Mouse (Mus musculus): Measurements from ENCODE around the gene Mlxipl. TPM values are rescaled to one million over a fixed set of nuclear protein-coding genes. Genes with fewer than 3 reads are reported as not detected.

Gene Mlxipl
- polyA plus RNA-seq, 1 experiment from 2014 or later: 2.5 TPM

- ATAC-seq (ENCODE audit: insufficient number of reproducible peaks, insufficient read depth, low FRiP score, low TSS enrichment, low read depth): no peak
- Histone ChIP-seq H3K9me3 (no peaks in the 10 kb centered on the region), H3K4me2 (peak overlapping the region; percentile 79), H3K27me3 (no peaks in the 10 kb centered on the region), H3K27ac (peak overlapping the region; percentile 98; the same call in 1 of the 2 replicates), H3K36me3 (peaks cover 38% of the 10 kb centered on the region), H3K4me1 (replicated peaks) (peaks cover 6% of the 10 kb centered on the region; the same call in 1 of the 2 replicates), H3K9ac (replicated peaks) (peak overlapping the region; percentile 59; the same call in 1 of the 2 replicates), H3K4me3 (replicated peaks) (peak overlapping the region; percentile 68)
- WGBS: 95% methylated on average over 5 of the region's 5 CpGs
Observed at GRCm38 (mm10) chr5:135169479-135169878, 79.8 kb downstream of the Mlxipl start.

GRCm38 (mm10) chr5:135171688-135172220, 82.1 kb downstream of the Mlxipl start:
- WGBS: 89% methylated on average over 6 of the region's 6 CpGs
- H3K9ac ChIP-seq (replicated peaks): no peak overlapping the region
- no peaks in the 10 kb centered on the region for H3K9me3 ChIP-seq
- no peak for ATAC-seq (ENCODE audit: insufficient number of reproducible peaks, insufficient read depth, low FRiP score, low TSS enrichment, low read depth)
- no peaks in the 10 kb centered on the region for H3K27me3 ChIP-seq
- no peak overlapping the region for H3K4me3 ChIP-seq (replicated peaks)
- H3K4me2 ChIP-seq: no peak overlapping the region
- H3K4me1 ChIP-seq (replicated peaks): peaks cover 6% of the 10 kb centered on the region; the same call in 1 of the 2 replicates
- peaks cover 57% of the 10 kb centered on the region for H3K36me3 ChIP-seq
- 0 out of 2 replicates have a peak overlapping the region, but pooled peaks have one; percentile 12 for H3K27ac ChIP-seq

- Histone ChIP-seq H3K4me3 (replicated peaks) (no peak overlapping the region), H3K4me2 (no peak overlapping the region), H3K36me3 (peaks cover 69% of the 10 kb centered on the region), H3K9ac (replicated peaks) (no peak overlapping the region), H3K27ac (no peak overlapping the region), H3K27me3 (no peaks in the 10 kb centered on the region), H3K9me3 (no peaks in the 10 kb centered on the region), H3K4me1 (replicated peaks) (peaks cover 6% of the 10 kb centered on the region; the same call in 1 of the 2 replicates)
- WGBS: 94% methylated on average over 5 of the region's 5 CpGs
- ATAC-seq (ENCODE audit: insufficient number of reproducible peaks, insufficient read depth, low FRiP score, low TSS enrichment, low read depth): no peak
Observed at GRCm38 (mm10) chr5:135172986-135173385, 83.3 kb downstream of the Mlxipl start.

GRCm38 (mm10) chr5:135175086-135175485, 85.4 kb downstream of the Mlxipl start:
- H3K4me3 ChIP-seq (replicated peaks): no peak overlapping the region
- no peak overlapping the region for H3K27ac ChIP-seq
- H3K4me1 ChIP-seq (replicated peaks): no peaks in the 10 kb centered on the region
- no peaks in the 10 kb centered on the region for H3K9me3 ChIP-seq
- peaks cover 90% of the 10 kb centered on the region for H3K36me3 ChIP-seq
- H3K9ac ChIP-seq (replicated peaks): no peak overlapping the region
- no peaks in the 10 kb centered on the region for H3K27me3 ChIP-seq
- H3K4me2 ChIP-seq: no peak overlapping the region
- ATAC-seq (ENCODE audit: insufficient number of reproducible peaks, insufficient read depth, low FRiP score, low TSS enrichment, low read depth): no peak

GRCm38 (mm10) chr5:135178523-135178922, 88.8 kb downstream of the Mlxipl start:
- WGBS: 81% methylated on average over 3 of the region's 3 CpGs
- ATAC-seq (ENCODE audit: insufficient number of reproducible peaks, insufficient read depth, low FRiP score, low TSS enrichment, low read depth): no peak
- Histone ChIP-seq H3K4me1 (replicated peaks) (no peaks in the 10 kb centered on the region), H3K36me3 (peaks cover 86% of the 10 kb centered on the region), H3K4me2 (no peak overlapping the region), H3K27ac (0 out of 2 replicates have a peak overlapping the region, but pooled peaks have one; percentile 4), H3K4me3 (replicated peaks) (no peak overlapping the region), H3K9me3 (no peaks in the 10 kb centered on the region), H3K27me3 (no peaks in the 10 kb centered on the region), H3K9ac (replicated peaks) (no peak overlapping the region)

- H3K36me3 ChIP-seq: peaks cover 81% of the 10 kb centered on the region
- no peak overlapping the region for H3K4me3 ChIP-seq (replicated peaks)
- 91% methylated on average over 4 of the region's 4 CpGs for WGBS
- H3K9me3 ChIP-seq: no peaks in the 10 kb centered on the region
- H3K27me3 ChIP-seq: no peaks in the 10 kb centered on the region
- no peak overlapping the region for H3K27ac ChIP-seq
- no peak overlapping the region for H3K4me2 ChIP-seq
- no peaks in the 10 kb centered on the region for H3K4me1 ChIP-seq (replicated peaks)
- ATAC-seq (ENCODE audit: insufficient number of reproducible peaks, insufficient read depth, low FRiP score, low TSS enrichment, low read depth): no peak
- no peak overlapping the region for H3K9ac ChIP-seq (replicated peaks)
Observed at GRCm38 (mm10) chr5:135178996-135179395, 89.3 kb downstream of the Mlxipl start.

- H3K27me3 ChIP-seq: no peaks in the 10 kb centered on the region
- no peaks in the 10 kb centered on the region for H3K9me3 ChIP-seq
- H3K4me1 ChIP-seq (replicated peaks): no peaks in the 10 kb centered on the region
- ATAC-seq (ENCODE audit: insufficient number of reproducible peaks, insufficient read depth, low FRiP score, low TSS enrichment, low read depth): no peak
- H3K9ac ChIP-seq (replicated peaks): no peak overlapping the region
- H3K4me2 ChIP-seq: no peak overlapping the region
- no peak overlapping the region for H3K27ac ChIP-seq
- 91% methylated on average over 7 of the region's 7 CpGs for WGBS
- no peak overlapping the region for H3K4me3 ChIP-seq (replicated peaks)
- peaks cover 75% of the 10 kb centered on the region for H3K36me3 ChIP-seq
Observed at GRCm38 (mm10) chr5:135179616-135180015, 89.9 kb downstream of the Mlxipl start.

- ATAC-seq (ENCODE audit: insufficient number of reproducible peaks, insufficient read depth, low FRiP score, low TSS enrichment, low read depth): no peak
- no peak overlapping the region for H3K4me2 ChIP-seq
- no peak overlapping the region for H3K4me3 ChIP-seq (replicated peaks)
- no peaks in the 10 kb centered on the region for H3K9me3 ChIP-seq
- 92% methylated on average over 14 of the region's 14 CpGs for WGBS
- no peaks in the 10 kb centered on the region for H3K4me1 ChIP-seq (replicated peaks)
- H3K27ac ChIP-seq: no peak overlapping the region
- no peaks in the 10 kb centered on the region for H3K27me3 ChIP-seq
- H3K36me3 ChIP-seq: peaks cover 67% of the 10 kb centered on the region
- no peak overlapping the region for H3K9ac ChIP-seq (replicated peaks)
Observed at GRCm38 (mm10) chr5:135180796-135181195, 91.1 kb downstream of the Mlxipl start.

GRCm38 (mm10) chr5:135181776-135182175, 92.1 kb downstream of the Mlxipl start:
- no peak overlapping the region for H3K4me3 ChIP-seq (replicated peaks)
- H3K9ac ChIP-seq (replicated peaks): no peak overlapping the region
- WGBS: 82% methylated on average over 6 of the region's 6 CpGs
- H3K9me3 ChIP-seq: no peaks in the 10 kb centered on the region
- ATAC-seq (ENCODE audit: insufficient number of reproducible peaks, insufficient read depth, low FRiP score, low TSS enrichment, low read depth): no peak
- peaks cover 61% of the 10 kb centered on the region for H3K36me3 ChIP-seq
- H3K4me1 ChIP-seq (replicated peaks): no peaks in the 10 kb centered on the region
- H3K27ac ChIP-seq: no peak overlapping the region
- H3K27me3 ChIP-seq: no peaks in the 10 kb centered on the region
- no peak overlapping the region for H3K4me2 ChIP-seq

GRCm38 (mm10) chr5:135183131-135183861, 93.6 kb downstream of the Mlxipl start:
- Histone ChIP-seq H3K4me2 (no peak overlapping the region), H3K4me1 (replicated peaks) (no peaks in the 10 kb centered on the region), H3K27me3 (no peaks in the 10 kb centered on the region), H3K9ac (replicated peaks) (no peak overlapping the region), H3K36me3 (peaks cover 46% of the 10 kb centered on the region), H3K4me3 (replicated peaks) (no peak overlapping the region), H3K9me3 (no peaks in the 10 kb centered on the region), H3K27ac (no peak overlapping the region)
- WGBS: 57% methylated on average over 8 of the region's 8 CpGs
- no peak for ATAC-seq (ENCODE audit: insufficient number of reproducible peaks, insufficient read depth, low FRiP score, low TSS enrichment, low read depth)

- WGBS: 95% methylated on average over 3 of the region's 3 CpGs
Observed at GRCm38 (mm10) chr5:135185016-135185415, 95.3 kb downstream of the Mlxipl start.

More at GRCm38 (mm10) chr5:135185016-135185415, 95.3 kb downstream of the Mlxipl start:
- H3K36me3 ChIP-seq: peaks cover 37% of the 10 kb centered on the region
- no peak overlapping the region for H3K4me2 ChIP-seq
- no peak overlapping the region for H3K9ac ChIP-seq (replicated peaks)
- ATAC-seq (ENCODE audit: insufficient number of reproducible peaks, insufficient read depth, low FRiP score, low TSS enrichment, low read depth): no peak
- no peaks in the 10 kb centered on the region for H3K9me3 ChIP-seq
- H3K4me3 ChIP-seq (replicated peaks): no peak overlapping the region
- H3K27ac ChIP-seq: no peak overlapping the region
- H3K4me1 ChIP-seq (replicated peaks): peaks cover 14% of the 10 kb centered on the region
- H3K27me3 ChIP-seq: no peaks in the 10 kb centered on the region
